ENCODE assay signal across 19 mouse cellular contexts in the genomic region with DNA sequence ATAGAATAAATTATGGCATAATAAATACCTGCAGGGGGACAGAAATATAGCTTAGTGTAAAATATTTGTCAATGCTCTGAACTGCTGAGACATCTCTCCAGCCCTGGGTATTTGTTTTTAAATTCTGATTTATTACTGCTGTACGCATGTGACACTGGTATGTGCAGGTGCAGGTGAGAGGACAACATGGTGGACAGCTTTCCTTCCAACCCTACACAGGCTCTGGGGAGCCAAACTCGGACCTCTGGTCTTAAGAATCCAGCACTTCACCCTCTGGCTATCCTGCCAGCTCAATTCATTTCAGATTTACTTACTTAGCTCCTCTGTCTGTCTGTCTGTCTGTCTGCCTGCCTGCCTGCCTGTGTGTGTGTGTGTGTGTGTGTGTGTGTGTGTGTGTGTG. TPM values are rescaled to one million over a fixed set of nuclear protein-coding genes. Genes with fewer than 3 reads are reported as not detected.
DNase-seq lines count a peak whose midpoint lies in the region; ATAC-seq lines count a peak whose summit lies in the region.
"Had no signal": no experiment of that assay in that cellular context is flagged by ENCODE, and none has a peak within 500 bp of the region (broad histone marks: within the 10 kb centered on the region; RNA-seq: fewer than 3 reads in every experiment).

No protein-coding gene starts in this region.

- H3K27me3 ChIP-seq in heart, embryonic 12.5 days (replicated peaks), result no peaks in the 10 kb centered on the region
- no peaks in the 10 kb centered on the region for H3K27me3 ChIP-seq in midbrain, embryonic 11.5 days (ENCODE audit: control insufficient read depth, insufficient read depth, low read length)
- H3K27me3 ChIP-seq in midbrain, embryonic 16.5 days (ENCODE audit: control insufficient read depth, insufficient read depth, low read depth, low read length), result no peaks in the 10 kb centered on the region
- H3K27me3 ChIP-seq: CH12.LX, Patski had no signal

- no peak for ATAC-seq in heart, embryonic 12.5 days (ENCODE audit: insufficient number of reproducible peaks, low FRiP score)
- ATAC-seq in midbrain, embryonic 11.5 days (ENCODE audit: low FRiP score), result no peak
- no peak for ATAC-seq in midbrain, embryonic 16.5 days
- ATAC-seq: activated CD4-positive, CD25-positive, alpha-beta regulatory T cell, adult 4 months; CD4-positive, CD25-positive, alpha-beta regulatory T cell, adult 4 months; Patski had no signal

- WGBS in heart, embryonic 12.5 days, result 78% methylated on average over 2 of the region's 2 CpGs
- WGBS in midbrain, embryonic 11.5 days, result 91% methylated on average over 2 of the region's 2 CpGs
- WGBS in midbrain, embryonic 16.5 days, result 83% methylated on average over 2 of the region's 2 CpGs

- peaks cover 6% of the 10 kb centered on the region for H3K4me1 ChIP-seq in heart, embryonic 12.5 days (replicated peaks)
- no peaks in the 10 kb centered on the region for H3K4me1 ChIP-seq in midbrain, embryonic 11.5 days (ENCODE audit: control insufficient read depth, insufficient read depth, low read length)
- H3K4me1 ChIP-seq in midbrain, embryonic 16.5 days (ENCODE audit: control insufficient read depth, insufficient read depth, low read length), result no peaks in the 10 kb centered on the region

- no peak overlapping the region for H3K27ac ChIP-seq in heart, embryonic 12.5 days (ENCODE audit: poor library complexity, severe bottlenecking)
- no peak overlapping the region for H3K27ac ChIP-seq in midbrain, embryonic 11.5 days (ENCODE audit: low read depth, low read length)
- H3K27ac ChIP-seq in midbrain, embryonic 16.5 days (ENCODE audit: low read length), result no peak overlapping the region

- H3K4me3 ChIP-seq in heart, embryonic 12.5 days, result no peak overlapping the region
- H3K4me3 ChIP-seq in midbrain, embryonic 11.5 days (ENCODE audit: low read depth, low read length), result no peak overlapping the region
- no peak overlapping the region for H3K4me3 ChIP-seq in midbrain, embryonic 16.5 days (ENCODE audit: low read depth, low read length)

- no peak overlapping the region for H3K9ac ChIP-seq in heart, embryonic 12.5 days
- H3K9ac ChIP-seq in midbrain, embryonic 11.5 days (ENCODE audit: low read length), result no peak overlapping the region
- no peak overlapping the region for H3K9ac ChIP-seq in midbrain, embryonic 16.5 days (ENCODE audit: low read depth, low read length)

- H3K36me3 ChIP-seq in heart, embryonic 12.5 days, result peaks cover 79% of the 10 kb centered on the region
- H3K36me3 ChIP-seq in midbrain, embryonic 11.5 days (ENCODE audit: control insufficient read depth, insufficient read depth, low read length), result peaks cover 15% of the 10 kb centered on the region
- H3K36me3 ChIP-seq in midbrain, embryonic 16.5 days (ENCODE audit: control insufficient read depth, insufficient read depth, low read length), result peaks cover 39% of the 10 kb centered on the region

- H3K9me3 ChIP-seq in heart, embryonic 12.5 days (replicated peaks), result no peaks in the 10 kb centered on the region
- H3K9me3 ChIP-seq in midbrain, embryonic 11.5 days (ENCODE audit: control insufficient read depth, low read length), result no peaks in the 10 kb centered on the region
- no peaks in the 10 kb centered on the region for H3K9me3 ChIP-seq in midbrain, embryonic 16.5 days (replicated peaks; ENCODE audit: control insufficient read depth, low read length, poor library complexity, severe bottlenecking)
- H3K9me3 ChIP-seq: G1E had no signal

- DNase-seq in heart, adult 11 months, result peak; percentile 72
- peak; percentile 53 for DNase-seq in midbrain, embryonic 11.5 days (ENCODE audit: low spot score, missing footprints)
- DNase-seq: adrenal gland, adult 2 months; adrenal gland, adult 8-10 months; adrenal gland, postnatal 10 days; adrenal gland, postnatal 14 days; adrenal gland, postnatal 25 days; adrenal gland, postnatal 36 days; B cell, adult 2 months; cerebellum, adult 11 months; cerebellum, adult 11-12 months; cerebellum, adult 18-20 months had no signal

- H3K4me2 ChIP-seq in heart, embryonic 12.5 days, result no peak overlapping the region
- H3K4me2 ChIP-seq in midbrain, embryonic 11.5 days, result no peak overlapping the region
- H3K4me2 ChIP-seq in midbrain, embryonic 16.5 days (ENCODE audit: low read length), result no peak overlapping the region

RNA-seq across cellular contexts. Expression of a gene that starts 19.8 kb away (rescaled TPM):
- 12.0 and 12.1 TPM in 2 replicates for polyA plus RNA-seq in heart, embryonic 12.5 days (2016; fragmentation: Nextera tagmentation; extraction: Ambion mirVana)
- 20.4 and 21.4 TPM in 2 replicates for polyA plus RNA-seq in midbrain, embryonic 11.5 days (2014; fragmentation: Nextera tagmentation; extraction: Ambion mirVana)
- 48.1 and 51.3 TPM in 2 replicates for polyA plus RNA-seq in midbrain, embryonic 16.5 days (2015; fragmentation: Nextera tagmentation; extraction: Ambion mirVana)

RNA-seq across cellular contexts. Expression of a gene that starts 36.7 kb away (rescaled TPM):
- 23.7 and 24.5 TPM in 2 replicates for polyA plus RNA-seq in heart, embryonic 12.5 days (2016; fragmentation: Nextera tagmentation; extraction: Ambion mirVana)
- 27.7 and 29.9 TPM in 2 replicates for polyA plus RNA-seq in midbrain, embryonic 11.5 days (2014; fragmentation: Nextera tagmentation; extraction: Ambion mirVana)
- 38.6 and 43.0 TPM in 2 replicates for polyA plus RNA-seq in midbrain, embryonic 16.5 days (2015; fragmentation: Nextera tagmentation; extraction: Ambion mirVana)

RNA-seq across cellular contexts. Expression of a gene that starts 46.3 kb away (rescaled TPM):
- 17.7 and 19.4 TPM in 2 replicates for polyA plus RNA-seq in heart, embryonic 12.5 days (2016; fragmentation: Nextera tagmentation; extraction: Ambion mirVana)
- polyA plus RNA-seq in midbrain, embryonic 11.5 days (2014; fragmentation: Nextera tagmentation; extraction: Ambion mirVana), result 41.0 and 42.5 TPM in 2 replicates
- polyA plus RNA-seq in midbrain, embryonic 16.5 days (2015; fragmentation: Nextera tagmentation; extraction: Ambion mirVana), result 57.4 and 57.5 TPM in 2 replicates
